Mouse (Mus musculus) ovary, postnatal 10 days (tissue): ENCODE results near the gene Acvr2a.
A peak's percentile ranks its signal among the peaks of the same experiment; 100 is the strongest.

Experiments
- DNase-seq: peaks from one replicate; pipeline ENCODE4 v3.0.0; 2022; ENCODE audit warnings: low spot score

Acvr2a gene

GRCm38 (mm10) chr2:48868199-48868913 is 54.4 kb downstream of the Acvr2a start:
- DNase-seq, result no peak

DNA sequence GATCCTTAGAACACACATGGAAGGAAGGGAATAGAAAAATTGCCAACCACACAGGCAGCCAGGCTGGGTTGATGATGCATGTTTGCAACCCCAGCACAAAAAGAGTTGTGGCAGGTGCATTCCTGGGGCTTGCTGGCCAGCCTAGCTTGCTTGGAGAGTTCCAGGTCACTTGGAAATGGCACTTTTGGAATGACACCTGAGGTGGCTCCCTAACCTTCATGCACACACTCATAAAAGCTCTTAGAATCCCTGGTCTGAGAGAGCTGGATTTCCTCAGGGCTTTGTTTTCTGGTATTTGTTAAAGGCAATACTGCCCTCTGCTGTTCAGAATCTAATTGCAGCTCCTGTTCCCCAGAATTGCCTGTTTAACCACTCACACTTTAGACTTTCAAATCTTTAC is 72.0 kb downstream of the Acvr2a start:
- peak; percentile 7 for DNase-seq

DNA sequence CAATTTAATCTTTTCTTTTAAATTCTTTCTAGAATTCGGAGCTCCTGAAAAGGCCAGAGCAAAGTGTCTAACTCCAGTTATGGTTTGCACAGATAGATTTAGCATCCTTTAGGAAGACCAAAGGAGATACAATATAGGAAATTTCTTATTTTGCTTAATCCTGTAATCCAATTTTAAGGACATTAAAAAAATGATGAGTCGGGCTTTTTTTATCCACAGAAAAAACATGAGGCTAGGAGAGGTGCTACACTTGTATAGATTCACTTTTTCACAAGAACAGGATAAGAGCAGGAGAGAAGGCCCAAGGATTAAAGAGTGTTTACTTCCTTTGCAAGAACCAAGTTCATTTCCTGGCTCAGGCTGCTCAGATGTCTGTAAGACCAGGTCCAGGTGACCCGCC is 81.3 kb downstream of the Acvr2a start:
- no peak for DNase-seq

GRCm38 (mm10) chr2:48908866-48909265 is 95.0 kb downstream of the Acvr2a start:
- DNase-seq, result no peak

- DNase-seq, result no peak
Measured at GRCm38 (mm10) chr2:48914185-48914584, 100.3 kb downstream of the Acvr2a start.

GRCm38 (mm10) chr2:48915832-48916231 is 101.9 kb downstream of the Acvr2a start:
- DNase-seq, result no peak

DNA sequence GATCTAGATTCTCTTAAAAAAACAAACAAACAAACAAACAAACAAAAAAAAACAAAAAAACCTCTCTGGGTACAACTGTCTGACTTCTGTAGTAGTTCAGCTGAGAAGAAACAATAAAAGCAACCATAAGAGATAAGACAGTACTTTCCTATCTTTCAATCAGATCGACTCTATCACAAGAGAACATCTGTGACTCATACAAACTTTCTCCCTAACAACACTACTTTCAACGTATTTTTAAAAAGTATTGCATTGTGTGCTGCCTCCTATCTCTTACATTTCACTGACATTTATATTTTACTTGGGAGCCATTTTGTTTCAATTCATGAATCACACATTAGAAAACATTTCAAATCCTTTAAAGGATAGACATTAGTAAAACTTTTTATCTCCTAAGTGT is 121.1 kb downstream of the Acvr2a start:
- no peak for DNase-seq

- DNase-seq, result no peak
Measured at GRCm38 (mm10) chr2:48947761-48948160, 133.9 kb downstream of the Acvr2a start.

GRCm38 (mm10) chr2:48948841-48949584 is 135.1 kb downstream of the Acvr2a start, which contains the start of gene Mbd5:
TSS of gene Mbd5 (plus strand) at chr2:48949508.
- peak; percentile 95 for DNase-seq

DNA sequence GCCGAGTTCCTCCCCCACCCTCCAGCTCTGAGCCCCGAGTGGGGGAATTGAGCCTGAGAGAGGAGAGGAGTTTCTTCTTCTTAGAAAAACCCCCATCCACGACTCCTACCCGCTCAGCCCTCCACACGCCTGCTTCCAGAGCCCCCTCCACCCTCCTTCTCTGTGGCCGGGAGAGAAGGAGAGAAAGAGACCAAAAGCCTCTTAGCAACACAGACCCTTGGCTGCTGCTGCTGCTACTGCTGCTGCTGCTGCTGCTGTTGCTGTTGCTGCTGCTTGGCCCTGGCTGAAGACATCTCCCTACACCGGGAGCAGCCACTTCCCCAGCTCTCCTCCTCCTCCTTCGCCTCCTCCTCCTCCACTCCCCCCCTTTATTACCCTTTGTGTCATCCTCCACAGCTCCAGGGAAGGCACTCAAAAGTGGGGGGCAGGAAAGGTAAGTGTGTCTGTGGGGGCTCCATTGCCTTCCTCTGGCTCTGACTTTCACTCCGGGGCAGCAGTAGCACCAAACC is 135.9 kb downstream of the Acvr2a start:
- peak; percentile 38 for DNase-seq

DNA sequence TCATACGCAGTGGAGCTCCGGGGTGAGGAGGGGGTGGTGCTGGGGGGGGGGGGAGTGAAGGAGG is 136.2 kb downstream of the Acvr2a start, which contains the start of gene Orc4:
Gene Orc4 (minus strand): TSS at position 26 of the 64 bp plus-strand sequence.
- DNase-seq, result no peak

- DNase-seq, result no peak
Measured at GRCm38 (mm10) chr2:48950316-48950880, 136.5 kb downstream of the Acvr2a start.
